Mouse (Mus musculus) forebrain, postnatal 0 days (tissue): ENCODE data around the gene Emp1. TPM values are rescaled to one million over a fixed set of nuclear protein-coding genes. Genes with fewer than 3 reads are reported as not detected.

Experiments
- ATAC-seq: fragments of 200-750 bp; cut with Nextera tagmentation; 2 replicates; pipeline ENCODE4 v1.8.0; 2017; ENCODE audit warnings: mild to moderate bottlenecking, moderate library complexity
- DNase-seq: peaks from one replicate; pipeline ENCODE4 v3.0.0-alpha.2; 2015
- H3K27ac ChIP-seq: fragments of 300-500 bp; sonication (generic); 2 replicates; pipeline ENCODE4 v1.5.1; 2014; ENCODE audit warnings: low read depth, mild to moderate bottlenecking, antibody characterized with exemption, low read length, moderate library complexity, mixed read lengths
- H3K27me3 ChIP-seq: fragments of 300-500 bp; sonication (generic); 2 replicates; pipeline ENCODE4 v1.6.1; 2014; ENCODE audit warnings: mild to moderate bottlenecking, low read length, mixed read lengths; ENCODE audit not compliant: insufficient read depth
- H3K36me3 ChIP-seq: fragments of 300-500 bp; sonication (generic); 2 replicates; pipeline ENCODE4 v1.6.1; 2014; ENCODE audit warnings: mild to moderate bottlenecking, moderate library complexity; ENCODE audit not compliant: insufficient read depth
- H3K4me1 ChIP-seq: fragments of 300-500 bp; sonication (generic); 2 replicates; pipeline ENCODE4 v1.6.1; 2014; ENCODE audit warnings: antibody characterized with exemption; ENCODE audit not compliant: insufficient read depth
- H3K4me2 ChIP-seq: fragments of 300-500 bp; sonication (generic); 2 replicates; pipeline ENCODE4 v1.6.1; 2014; ENCODE audit warnings: low read depth, mild to moderate bottlenecking, moderate library complexity
- H3K4me3 ChIP-seq: fragments of 300-500 bp; sonication (generic); 2 replicates; pipeline ENCODE4 v1.5.1; 2014; ENCODE audit warnings: low read depth, low read length, mixed read lengths
- H3K9ac ChIP-seq: fragments of 300-500 bp; sonication (generic); 2 replicates; pipeline ENCODE4 v1.6.1; 2014; ENCODE audit warnings: mild to moderate bottlenecking
- H3K9me3 ChIP-seq: fragments of 300-500 bp; sonication (generic); 2 replicates; pipeline ENCODE4 v1.6.1; 2016; ENCODE audit warnings: low read length
- CTCF ChIP-seq: sonication (generic); IDR thresholded peaks from 2 replicates; pipeline ENCODE4 v1.5.1; 2016; ENCODE audit warnings: antibody characterized with exemption, control low read depth, low read depth
- WGBS: fragments of 180-500 bp; shearing (Covaris S2); extraction: QIAGEN DNeasy Blood & Tissue Kit; methylation state at CpG from one replicate; pipeline ENCODE4 v1.1.7; 2014; 5-methylcytosine and 5-hydroxymethylcytosine counted together
- polyA plus RNA-seq: library from polyadenylated mRNA; unstranded; fragments of >200 nt; fragmentation: Nextera tagmentation; extraction: Ambion mirVana; gene quantifications from 2 replicates; pipeline ENCODE4 v1.2.1, GENCODE M21; 2015
- total RNA-seq: library from RNA; depleted of rRNA; stranded (reverse); fragments of >200 nt; gene quantifications from 2 replicates; pipeline ENCODE4 v1.2.3, GENCODE M21; 2014; rRNA removed

Emp1 gene
- total and polyA plus RNA-seq, 2 experiments from 2014 or later = 4.3 to 37.0 TPM

DNA sequence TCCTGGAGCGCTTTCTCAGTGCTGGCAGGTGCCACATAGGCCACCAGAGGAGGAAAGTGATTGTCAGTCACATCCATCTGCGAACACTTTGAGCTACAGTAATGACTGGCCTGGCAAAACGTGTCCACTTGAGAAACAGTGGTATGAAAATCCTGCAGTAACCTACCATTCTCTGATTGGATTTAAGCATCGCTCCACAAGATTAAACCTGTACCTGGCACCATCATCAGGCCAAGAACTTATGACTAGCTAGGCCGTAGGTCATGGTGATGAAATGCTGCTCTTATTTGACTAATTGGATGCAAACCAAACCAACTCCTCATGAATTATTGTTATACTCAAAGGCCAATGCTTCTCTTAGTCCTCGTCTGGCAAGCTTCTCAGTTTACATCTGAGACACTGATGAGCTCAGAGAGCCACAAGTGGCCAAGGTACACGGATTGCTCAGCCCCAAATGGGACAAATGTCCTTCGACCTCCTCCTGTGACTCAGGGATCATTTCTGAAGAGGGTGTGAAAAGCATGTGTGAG, 68.2 kb downstream of the Emp1 start:
- no peaks in the 10 kb centered on the region for H3K9me3 ChIP-seq
- no peaks in the 10 kb centered on the region for H3K27me3 ChIP-seq
- no peaks in the 10 kb centered on the region for H3K36me3 ChIP-seq
- H3K4me1 ChIP-seq = no peaks in the 10 kb centered on the region
- H3K27ac ChIP-seq = no peak overlapping the region
- WGBS = 78% methylated on average over 8 of the region's 8 CpGs
- no peak overlapping the region for H3K4me2 ChIP-seq
- H3K4me3 ChIP-seq = no peak overlapping the region
- DNase-seq (no peak), ATAC-seq (no peak)
- TF ChIP-seq CTCF = no peak
- no peak overlapping the region for H3K9ac ChIP-seq

Other genes with a start within 250 kb of the Emp1 start
- gene Gprc5d, start 244.3 kb upstream of the Emp1 start, total RNA-seq = not detected in 2 replicates
- gene Gprc5d, start 244.3 kb upstream of the Emp1 start, polyA plus RNA-seq = 0.19 TPM in 1 of 2 replicates, not detected in the other
- 59.8 and 81.3 TPM in 2 replicates for gene Fam234b, start 164.6 kb upstream of the Emp1 start, total RNA-seq
- 88.3 and 118 TPM in 2 replicates for gene Fam234b, start 164.6 kb upstream of the Emp1 start, polyA plus RNA-seq
- 10.2 and 11.1 TPM in 2 replicates for gene Hebp1, start 164.5 kb upstream of the Emp1 start, total RNA-seq
- 6.7 and 8.5 TPM in 2 replicates for gene Hebp1, start 164.5 kb upstream of the Emp1 start, polyA plus RNA-seq
- 0.19 and 0.31 TPM in 2 replicates for gene Gsg1, start 108.2 kb upstream of the Emp1 start, total RNA-seq
- gene Gsg1, start 108.2 kb upstream of the Emp1 start, polyA plus RNA-seq = 0.34 and 0.46 TPM in 2 replicates
- not detected in 2 replicates for gene Pbp2, start 52.1 kb upstream of the Emp1 start, total RNA-seq
- gene Pbp2, start 52.1 kb upstream of the Emp1 start, polyA plus RNA-seq = not detected in 2 replicates